Mouse (Mus musculus): ENCODE measurements around the gene Tab3. TPM values are rescaled to one million over a fixed set of nuclear protein-coding genes. Genes with fewer than 3 reads are reported as not detected.

Gene Tab3
- total RNA-seq (2012; rRNA removed) (1.9 and 2.4 TPM in 2 replicates), total RNA-seq (2014; rRNA removed) (3.9 and 4.1 TPM in 2 replicates), polyA plus RNA-seq (2012; ENCODE audit: insufficient read length, low read depth) (5.0 and 6.4 TPM in 2 replicates)

DNA sequence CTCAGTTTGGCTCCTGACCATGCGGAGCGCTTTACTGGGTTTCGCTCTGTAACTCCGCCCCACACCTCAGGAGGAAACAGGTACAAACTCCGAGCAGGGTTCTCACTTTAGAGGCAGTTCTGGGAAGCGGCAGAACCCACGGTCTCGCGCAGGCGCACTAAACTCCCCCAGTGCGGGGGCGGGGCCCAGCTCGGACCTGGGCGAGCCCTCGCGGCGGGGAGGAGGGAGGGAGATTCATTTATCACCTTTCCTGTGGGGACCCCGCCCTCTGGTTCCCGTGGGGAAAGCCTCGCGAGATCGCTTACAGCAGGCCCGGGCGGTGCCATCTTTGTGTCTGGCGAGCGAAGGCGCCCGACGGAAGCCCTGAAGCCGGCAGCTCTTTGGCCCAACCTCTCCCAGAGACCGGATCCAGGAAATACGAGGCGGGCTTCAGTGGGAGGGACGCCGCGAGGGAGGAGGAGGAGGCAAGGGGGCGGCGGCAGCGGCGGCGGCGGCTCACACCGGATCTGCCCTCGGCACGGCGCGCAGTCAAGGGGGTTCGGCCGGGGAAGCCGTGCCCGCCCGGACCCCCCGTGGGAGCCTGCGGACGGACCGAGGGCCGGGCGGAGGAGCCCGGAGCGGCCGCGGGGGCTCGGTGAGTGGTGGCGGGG is at the start of gene Tab3:
TSS of gene Tab3 (plus strand) at position 491 of the 650 bp plus-strand sequence.
- Histone ChIP-seq H3K27ac (ENCODE audit: insufficient read depth, low read depth) (no peak within 1 kb of the TSS), H3K36me3 (replicated peaks in 1 of 2; ENCODE audit: control insufficient read depth in 1 of 2, insufficient read depth in 1 of 2, low read length in 1 of 2) (no peaks in the 10 kb centered on the region), H3K4me2 (ENCODE audit: insufficient read depth, low read depth, poor library complexity, severe bottlenecking) (peak within 1 kb of the TSS; percentile 70), H3K79me2 (replicated peaks; ENCODE audit: control insufficient read depth, extremely low read depth, insufficient read depth, poor library complexity, severe bottlenecking) (no peaks in the 10 kb centered on the region), H3K4me3 (replicated peaks in 1 of 3; ENCODE audit: low read depth in 2 of 3, low read length in 2 of 3, poor library complexity in 1 of 3) (peak within 1 kb of the TSS; percentile 55 to 81 (median 67)), H3K27me3 (replicated peaks) (no peaks in the 10 kb centered on the region), H3K9me3 (replicated peaks; ENCODE audit: low read length) (no peaks in the 10 kb centered on the region), H3K4me1 (ENCODE audit: control insufficient read depth in 1 of 2, insufficient read depth in 2 of 2) (no peaks in the 10 kb centered on the region), H3K9ac (ENCODE audit: insufficient read depth, low read depth) (peak within 1 kb of the TSS; percentile 62; the same call in 1 of the 2 replicates)
- DNase-seq (ENCODE audit: extremely low read depth) = peak; percentile 91
- dilution Hi-C loops (cut with MboI; ENCODE audit: extremely low pct_ligation_motif_present, extremely low pct_unique_long_range_greater_than_20kb, low sequenced_read_pairs) = no loop called here
- in situ Hi-C loops (cut with MboI; ENCODE audit: low pct_ligation_motif_present, low pct_unique_long_range_greater_than_20kb, low sequenced_read_pairs) = no loop called here
- no peak for TF ChIP-seq USF1 (IDR thresholded peaks at IDR 0.05; ENCODE audit: low read depth, low read length)
- peak; percentile 71 for TF ChIP-seq MXI1 (IDR thresholded peaks at IDR 0.05; ENCODE audit: low read depth, low read length)
- TF ChIP-seq CHD2 (IDR thresholded peaks at IDR 0.05; ENCODE audit: low read length) = peak; percentile 99
- TF ChIP-seq KAT2A (IDR thresholded peaks at IDR 0.05; ENCODE audit: insufficient replicate concordance, low read length) = peak; percentile 66; the same call in 1 of the 2 replicates
- 0 out of 2 replicates have a peak, but pooled peaks have one; percentile 40 for TF ChIP-seq TBP (conservative IDR thresholded peaks at IDR 0.05; ENCODE audit: low read depth, low read length)
- TF ChIP-seq ZC3H11A (IDR thresholded peaks at IDR 0.05; ENCODE audit: low read depth, low read length) = no peak
- no peak for TF ChIP-seq CTCF (conservative IDR thresholded peaks at IDR 0.05 in 1 of 2, IDR thresholded peaks at IDR 0.05 in 1 of 2; ENCODE audit: low read depth in 2 of 2, low read length in 2 of 2)
- TF ChIP-seq SMC3 (IDR thresholded peaks at IDR 0.05; ENCODE audit: low read depth, low read length) = no peak
- no peak for TF ChIP-seq JUN (IDR thresholded peaks at IDR 0.05; ENCODE audit: insufficient read depth, low read depth, low read length)
- TF ChIP-seq ZMIZ1 (IDR thresholded peaks at IDR 0.05; ENCODE audit: low read depth, low read length) = 0 out of 2 replicates have a peak, but pooled peaks have one; percentile 56
- TF ChIP-seq NRF1 (IDR thresholded peaks at IDR 0.05; ENCODE audit: low read depth, low read length) = peak; percentile 87
- TF ChIP-seq SIN3A (IDR thresholded peaks at IDR 0.05; ENCODE audit: low read length) = 0 out of 2 replicates have a peak, but pooled peaks have one; percentile 53
- TF ChIP-seq POLR2AphosphoS2 (IDR thresholded peaks at IDR 0.05; ENCODE audit: low read depth, low read length) = no peak
- TF ChIP-seq MAZ (IDR thresholded peaks at IDR 0.05; ENCODE audit: low read depth, low read length) = 0 out of 2 replicates have a peak, but pooled peaks have one; percentile 29
- TF ChIP-seq MYC (IDR thresholded peaks at IDR 0.05; ENCODE audit: low read depth, low read length) = no peak
- TF ChIP-seq POLR2A (IDR thresholded peaks at IDR 0.05; ENCODE audit: low read depth, low read length) = peak; percentile 69
- TF ChIP-seq ELF1 (IDR thresholded peaks at IDR 0.05; ENCODE audit: low read depth, low read length) = peak; percentile 92
- no peak for TF ChIP-seq RAD21 (IDR thresholded peaks at IDR 0.05; ENCODE audit: low read depth, low read length)
- no peak; the same call in 1 of the 2 replicates for TF ChIP-seq IRF4 (IDR thresholded peaks at IDR 0.05; ENCODE audit: low read depth, low read length)
- no peak for TF ChIP-seq GABPA (IDR thresholded peaks at IDR 0.05; ENCODE audit: insufficient replicate concordance, low read depth, low read length)
- no peak for TF ChIP-seq EP300 (IDR thresholded peaks at IDR 0.05; ENCODE audit: low read length)
- no peak for TF ChIP-seq NELFE (IDR thresholded peaks at IDR 0.05; ENCODE audit: low read depth, low read length)
- TF ChIP-seq TCF12 (IDR thresholded peaks at IDR 0.05; ENCODE audit: low read depth, low read length) = peak; percentile 41; the same call in 1 of the 2 replicates
- TF ChIP-seq HCFC1 (IDR thresholded peaks at IDR 0.05; ENCODE audit: low read depth, low read length) = peak; percentile 91

Measured in CH12.LX (cell line).